ENCODE assay signal across 21 mouse cellular contexts in genomic region chr19:53175550-53175949, GRCm38 (mm10).
"Had no signal": no experiment of that assay in that cellular context is flagged by ENCODE, and none has a peak within 500 bp of the region (broad histone marks: within the 10 kb centered on the region; RNA-seq: fewer than 3 reads in every experiment).

No protein-coding gene starts in this region.

- DNase-seq: gastrocnemius, postnatal 14 days; gastrocnemius, postnatal 36 days; heart, adult 18-20 months; heart, postnatal 10 days; kidney, adult 11 months; kidney, adult 9 months; kidney, postnatal 10 days; layer of hippocampus, adult 9-11 months; layer of hippocampus, postnatal 36 days; left cerebral cortex, postnatal 4 days had no signal

- H3K27me3 ChIP-seq: heart, embryonic 13.5 days; hindbrain, embryonic 13.5 days; hindbrain, embryonic 15.5 days; kidney, embryonic 15.5 days; limb, embryonic 12.5 days; limb, embryonic 15.5 days; liver, embryonic 12.5 days had no signal

- H3K27ac ChIP-seq: heart, embryonic 13.5 days; hindbrain, embryonic 13.5 days; hindbrain, embryonic 15.5 days; hindbrain, postnatal 0 days; kidney, embryonic 15.5 days; limb, embryonic 12.5 days; limb, embryonic 15.5 days; liver, embryonic 12.5 days; liver, embryonic 14.5 days had no signal

- H3K9ac ChIP-seq: heart, embryonic 13.5 days; hindbrain, embryonic 13.5 days; hindbrain, embryonic 15.5 days; kidney, embryonic 15.5 days; limb, embryonic 12.5 days; limb, embryonic 15.5 days; liver, embryonic 12.5 days; liver, embryonic 14.5 days had no signal

- H3K4me2 ChIP-seq: heart, embryonic 11.5 days; heart, embryonic 13.5 days; hindbrain, embryonic 13.5 days; hindbrain, embryonic 15.5 days; kidney, embryonic 15.5 days; limb, embryonic 12.5 days; limb, embryonic 15.5 days; liver, embryonic 12.5 days had no signal

- H3K9me3 ChIP-seq: heart, embryonic 13.5 days; hindbrain, embryonic 13.5 days; hindbrain, embryonic 15.5 days; kidney, embryonic 15.5 days; limb, embryonic 12.5 days; limb, embryonic 15.5 days; liver, embryonic 12.5 days had no signal

- ATAC-seq: hindbrain, postnatal 0 days; intestine, embryonic 16.5 days; liver, embryonic 12.5 days had no signal

- H3K36me3 ChIP-seq: hindbrain, embryonic 13.5 days; hindbrain, embryonic 15.5 days; kidney, embryonic 15.5 days; limb, embryonic 12.5 days; liver, embryonic 12.5 days had no signal

- H3K4me1 ChIP-seq: hindbrain, embryonic 13.5 days; limb, embryonic 12.5 days had no signal

- H3K4me3 ChIP-seq: heart, embryonic 13.5 days; hindbrain, embryonic 13.5 days; hindbrain, embryonic 15.5 days; kidney, embryonic 15.5 days; limb, embryonic 12.5 days; limb, embryonic 15.5 days; liver, embryonic 12.5 days had no signal
